ENCODE assay signal across 15 mouse cellular contexts in genomic region chr17:80009926-80010325, GRCm38 (mm10). TPM values are rescaled to one million over a fixed set of nuclear protein-coding genes. Genes with fewer than 3 reads are reported as not detected.
DNase-seq lines count a peak whose midpoint lies in the region; ATAC-seq and TF ChIP-seq lines count a peak whose summit lies in the region.
"Had no signal": no experiment of that assay in that cellular context is flagged by ENCODE, and none has a peak within 500 bp of the region (broad histone marks: within the 10 kb centered on the region; RNA-seq: fewer than 3 reads in every experiment).

No protein-coding gene starts in this region.

- no peak for ATAC-seq in hindbrain, embryonic 11.5 days (ENCODE audit: low FRiP score)
- no peak for ATAC-seq in hindbrain, embryonic 12.5 days (ENCODE audit: low FRiP score)
- peak; percentile 55 for ATAC-seq in limb, embryonic 14.5 days (ENCODE audit: low FRiP score, low read depth)
- ATAC-seq: CD4-positive, CD25-positive, alpha-beta regulatory T cell, adult 4 months; forebrain, embryonic 14.5 days had no signal

- H3K27me3 ChIP-seq in hindbrain, embryonic 11.5 days (ENCODE audit: control insufficient read depth, insufficient read depth, low read length), result no peaks in the 10 kb centered on the region; the same call in 1 of the 2 replicates
- no peaks in the 10 kb centered on the region for H3K27me3 ChIP-seq in hindbrain, embryonic 12.5 days
- peaks cover 29% of the 10 kb centered on the region; the same call in 1 of the 2 replicates for H3K27me3 ChIP-seq in embryonic facial prominence, embryonic 10.5 days (replicated peaks; ENCODE audit: low read depth, poor library complexity, severe bottlenecking)
- no peaks in the 10 kb centered on the region for H3K27me3 ChIP-seq in limb, embryonic 14.5 days (ENCODE audit: control insufficient read depth, insufficient read depth, low read length)

- no peak overlapping the region for H3K27ac ChIP-seq in hindbrain, embryonic 11.5 days (ENCODE audit: low read depth, low read length)
- no peak overlapping the region for H3K27ac ChIP-seq in hindbrain, embryonic 12.5 days
- H3K27ac ChIP-seq in embryonic facial prominence, embryonic 10.5 days (replicated peaks), result 0 out of 2 replicates have a peak overlapping the region, but pooled peaks have one; percentile 2
- H3K27ac ChIP-seq in limb, embryonic 14.5 days (replicated peaks; ENCODE audit: low read depth, low read length), result no peak overlapping the region
- H3K27ac ChIP-seq: left cerebral cortex, adult 2 months; liver, embryonic 15.5 days had no signal

- H3K36me3 ChIP-seq in hindbrain, embryonic 11.5 days (ENCODE audit: control insufficient read depth, insufficient read depth, low read length), result no peaks in the 10 kb centered on the region
- no peaks in the 10 kb centered on the region for H3K36me3 ChIP-seq in hindbrain, embryonic 12.5 days
- no peaks in the 10 kb centered on the region for H3K36me3 ChIP-seq in embryonic facial prominence, embryonic 10.5 days (replicated peaks)
- H3K36me3 ChIP-seq in limb, embryonic 14.5 days (ENCODE audit: control insufficient read depth, insufficient read depth, low read length), result no peaks in the 10 kb centered on the region
- H3K36me3 ChIP-seq: liver, embryonic 15.5 days had no signal

- H3K4me3 ChIP-seq in hindbrain, embryonic 11.5 days (ENCODE audit: low read depth, low read length), result no peak overlapping the region
- H3K4me3 ChIP-seq in hindbrain, embryonic 12.5 days, result no peak overlapping the region
- peak overlapping the region; percentile 21; the same call in 1 of the 2 replicates for H3K4me3 ChIP-seq in embryonic facial prominence, embryonic 10.5 days
- no peak overlapping the region for H3K4me3 ChIP-seq in limb, embryonic 14.5 days (replicated peaks; ENCODE audit: low read length)
- H3K4me3 ChIP-seq: left cerebral cortex, adult 2 months; liver, embryonic 15.5 days had no signal

- no peak overlapping the region for H3K9ac ChIP-seq in hindbrain, embryonic 11.5 days (ENCODE audit: low read depth, low read length)
- no peak overlapping the region for H3K9ac ChIP-seq in hindbrain, embryonic 12.5 days
- H3K9ac ChIP-seq in limb, embryonic 14.5 days (ENCODE audit: low read depth, low read length, severe bottlenecking), result no peak overlapping the region
- H3K9ac ChIP-seq: liver, embryonic 15.5 days had no signal

- H3K4me2 ChIP-seq in hindbrain, embryonic 11.5 days (replicated peaks; ENCODE audit: low read depth, low read length), result no peak overlapping the region
- H3K4me2 ChIP-seq in hindbrain, embryonic 12.5 days (replicated peaks), result no peak overlapping the region
- no peak overlapping the region for H3K4me2 ChIP-seq in limb, embryonic 14.5 days (replicated peaks; ENCODE audit: low read depth, low read length, severe bottlenecking)
- H3K4me2 ChIP-seq: liver, embryonic 15.5 days had no signal

- no peaks in the 10 kb centered on the region for H3K9me3 ChIP-seq in hindbrain, embryonic 11.5 days (ENCODE audit: control insufficient read depth, low read length)
- no peaks in the 10 kb centered on the region for H3K9me3 ChIP-seq in hindbrain, embryonic 12.5 days (replicated peaks)
- no peaks in the 10 kb centered on the region for H3K9me3 ChIP-seq in embryonic facial prominence, embryonic 10.5 days
- no peaks in the 10 kb centered on the region for H3K9me3 ChIP-seq in limb, embryonic 14.5 days (ENCODE audit: control insufficient read depth, low read length)
- H3K9me3 ChIP-seq: liver, embryonic 15.5 days had no signal

- H3K4me1 ChIP-seq in hindbrain, embryonic 11.5 days (replicated peaks; ENCODE audit: control insufficient read depth, insufficient read depth, low read length), result 0 out of 2 replicates have a peak, but pooled peaks cover 3% of the 10 kb centered on the region
- peaks cover 13% of the 10 kb centered on the region for H3K4me1 ChIP-seq in hindbrain, embryonic 12.5 days
- H3K4me1 ChIP-seq in embryonic facial prominence, embryonic 10.5 days, result peaks cover 47% of the 10 kb centered on the region
- peaks cover 17% of the 10 kb centered on the region for H3K4me1 ChIP-seq in limb, embryonic 14.5 days (ENCODE audit: control insufficient read depth, insufficient read depth, low read length)

- 30% methylated on average over 15 of the region's 15 CpGs for WGBS in hindbrain, embryonic 11.5 days
- 30% methylated on average over 15 of the region's 15 CpGs for WGBS in hindbrain, embryonic 12.5 days
- 18% methylated on average over 15 of the region's 15 CpGs for WGBS in embryonic facial prominence, embryonic 10.5 days
- WGBS in limb, embryonic 14.5 days, result 21% methylated on average over 15 of the region's 15 CpGs

- DNase-seq in hindbrain, embryonic 11.5 days (ENCODE audit: low spot score), result peak; percentile 33
- peak; percentile 64 for DNase-seq in R1 (ENCODE audit: low read depth, low spot score)
- peak; percentile 61 for DNase-seq in embryonic facial prominence, embryonic 10.5 days (ENCODE audit: low spot score)
- no peak for DNase-seq in limb, embryonic 14.5 days (ENCODE audit: low spot score)
- no peak for DNase-seq in cerebellum, adult 9-11 months
- DNase-seq in kidney, postnatal 14 days, result no peak
- DNase-seq: adrenal gland, postnatal 10 days; heart, adult 18-20 months; lung, postnatal 4 days; right cerebral cortex, postnatal 25 days had no signal

- no peak for TF ChIP-seq POLR2A in limb, embryonic 14.5 days (IDR thresholded peaks at IDR 0.05; ENCODE audit: borderline replicate concordance, extremely low read depth, insufficient read depth, insufficient read length)

RNA-seq across cellular contexts. Expression of gene Hnrnpll, which starts 52.2 kb away (rescaled TPM):
- 123 and 132 TPM in 2 replicates for polyA plus RNA-seq in hindbrain, embryonic 11.5 days (2014; fragmentation: Nextera tagmentation; extraction: Ambion mirVana)
- 112 and 116 TPM in 2 replicates for polyA plus RNA-seq in hindbrain, embryonic 12.5 days (2016; fragmentation: Nextera tagmentation; extraction: Ambion mirVana)
- 83.4 and 85.8 TPM in 2 replicates for polyA plus RNA-seq in embryonic facial prominence, embryonic 10.5 days (2016; fragmentation: Nextera tagmentation; extraction: Ambion mirVana)
- 66.4 and 71.4 TPM in 2 replicates for polyA plus RNA-seq in limb, embryonic 14.5 days (2012; rRNA removed)
- polyA plus RNA-seq in limb, embryonic 14.5 days (2014; fragmentation: Nextera tagmentation; extraction: Ambion mirVana), result 58.0 and 66.8 TPM in 2 replicates

Comparison
In these comparisons a context has a peak if more than half of its experiments do, and no peak if none do; other contexts are left out.
1. DNase-seq: peak in hindbrain, embryonic 11.5 days (single experiment), R1 (single experiment) and embryonic facial prominence, embryonic 10.5 days (single experiment); none in limb, embryonic 14.5 days (single experiment), cerebellum, adult 9-11 months (single experiment) and kidney, postnatal 14 days (single experiment).